Mouse (Mus musculus) C2C12 (cell line): ENCODE data around the gene Ahcyl2.

Source experiments
- CTCF ChIP-seq: IDR thresholded peaks from one replicate; pipeline ENCODE4 v1.5.1; 2011; ENCODE audit not compliant: control insufficient read depth, insufficient read depth, insufficient read length
- MYOD1 ChIP-seq: IDR thresholded peaks from one replicate; pipeline ENCODE4 v1.6.1; 2011; ENCODE audit warnings: low read depth; ENCODE audit not compliant: control insufficient read depth, insufficient read length

- no peak for TF ChIP-seq CTCF
- no peak for TF ChIP-seq MYOD1
These were observed 4.4 kb downstream of the Ahcyl2 start for GRCm38 (mm10) chr6:29772236-29772635.
